Mouse (Mus musculus): ENCODE results near the gene Palb2.
"Not testable (repeated sequence)": the region's sequence is repeated elsewhere in the genome, so short reads cannot be mapped to it uniquely, and the experiment has no call there.

The Palb2 gene

DNA sequence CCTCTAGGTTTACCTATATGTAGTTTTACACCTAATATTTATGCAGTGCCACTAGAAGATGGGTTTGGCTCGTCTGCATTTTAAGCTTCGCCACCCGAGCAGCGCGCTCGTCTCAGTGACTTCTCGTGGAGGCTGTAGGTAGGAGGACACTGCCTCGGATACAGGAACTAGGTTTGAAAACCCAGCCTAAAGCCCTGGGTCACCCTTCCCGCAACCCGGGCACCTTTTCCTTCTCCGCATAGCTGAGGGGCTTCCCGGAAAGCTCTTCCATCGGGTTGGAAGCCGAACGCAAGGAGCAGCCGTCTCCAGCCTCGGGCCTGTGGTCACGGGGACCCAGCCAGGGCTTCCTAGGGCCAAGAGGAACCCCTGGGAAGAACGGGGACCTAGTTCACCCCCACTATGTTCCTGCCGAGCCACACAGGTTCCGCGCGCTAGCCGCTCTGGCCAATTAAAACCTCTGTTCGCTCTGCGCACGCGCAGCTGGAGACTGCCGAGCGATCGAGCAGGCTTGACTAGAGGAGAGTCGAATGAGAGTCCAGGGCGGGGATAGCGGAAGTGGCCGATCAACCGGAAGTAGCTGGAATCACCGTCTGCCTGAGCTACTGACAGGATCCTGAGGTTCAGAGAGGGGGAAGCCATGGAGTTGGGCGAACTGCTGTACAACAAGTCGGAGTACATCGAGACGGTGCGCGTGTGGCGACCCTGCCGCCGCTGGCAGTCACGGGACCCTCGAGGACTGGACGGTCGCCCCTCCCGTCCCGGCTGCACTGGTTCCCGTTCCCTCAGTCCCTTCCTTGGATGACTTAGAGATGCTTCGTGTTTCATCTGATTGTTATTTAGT is at the start of gene Palb2, which contains the start of gene Dctn5:
Gene Palb2 (minus strand): TSS at position 489 of the 841 bp plus-strand sequence.
Gene Dctn5 (plus strand): TSS at position 545 of the 841 bp plus-strand sequence.
- peak; percentile 98 to 99 for DNase-seq (ENCODE audit: low spot score in 2 of 2)

DNA sequence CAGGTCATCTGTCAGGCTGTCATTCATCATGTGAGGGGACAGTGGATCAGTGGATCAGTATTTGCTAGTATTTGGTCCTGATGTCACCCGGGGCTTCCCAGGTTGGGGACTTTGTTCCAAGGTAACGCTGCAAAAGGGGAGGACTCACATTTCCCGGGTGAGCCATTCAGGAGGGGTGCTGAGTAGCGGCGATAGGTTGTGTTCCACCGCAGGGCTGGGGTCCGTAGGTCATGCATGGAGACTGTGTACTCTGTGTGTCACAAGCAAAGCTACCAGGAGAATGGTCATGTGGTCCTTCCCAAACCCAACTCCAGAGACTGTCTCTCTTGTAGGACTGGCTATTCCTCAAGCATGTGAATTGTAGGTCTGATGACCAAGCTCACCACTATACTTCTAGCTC is 47.9 kb upstream of the Palb2 start:
- DNase-seq (ENCODE audit: low spot score in 2 of 2) = no peak

DNA sequence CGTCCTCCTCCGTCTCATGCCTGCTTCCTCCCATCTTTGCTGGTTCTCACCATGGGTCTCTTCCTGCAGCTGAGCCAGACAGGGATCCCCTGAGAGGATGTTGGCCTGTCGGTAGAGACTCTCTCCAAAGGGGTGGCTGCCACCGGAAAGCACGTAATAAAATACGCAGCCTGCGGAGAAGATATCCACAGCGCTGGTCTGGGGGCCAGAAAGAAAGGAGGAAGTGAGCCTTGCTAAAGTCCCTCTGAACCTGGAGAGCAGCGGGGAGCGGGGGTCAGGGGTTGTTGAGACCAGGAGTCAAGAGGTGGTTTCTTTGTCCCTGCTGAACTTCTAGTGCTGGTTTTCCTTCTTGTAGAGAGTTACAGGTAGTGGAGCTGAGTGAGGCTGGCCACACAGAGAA is 38.8 kb upstream of the Palb2 start:
- no peak for DNase-seq (ENCODE audit: low spot score in 2 of 2)

DNA sequence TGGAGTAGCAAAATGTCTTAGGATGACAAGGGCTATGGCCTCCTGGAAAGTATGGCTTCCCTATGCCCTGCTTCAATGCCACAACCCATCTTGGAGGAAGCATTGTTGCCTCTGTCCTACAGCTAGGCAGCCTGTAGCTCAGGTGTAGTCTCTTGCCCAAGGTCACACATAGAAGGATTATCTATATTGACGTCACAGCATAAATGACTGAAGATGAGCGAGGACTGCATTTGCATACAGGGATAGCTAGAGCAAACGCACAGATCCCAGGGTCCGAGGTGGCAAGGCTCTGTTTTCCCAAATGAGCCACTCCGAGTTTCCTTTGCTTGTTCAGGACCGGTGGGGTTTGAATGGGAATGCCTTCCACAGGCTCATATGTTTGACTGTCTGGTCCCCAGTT is 37.9 kb upstream of the Palb2 start:
- no peak for DNase-seq (ENCODE audit: low spot score in 2 of 2)

DNA sequence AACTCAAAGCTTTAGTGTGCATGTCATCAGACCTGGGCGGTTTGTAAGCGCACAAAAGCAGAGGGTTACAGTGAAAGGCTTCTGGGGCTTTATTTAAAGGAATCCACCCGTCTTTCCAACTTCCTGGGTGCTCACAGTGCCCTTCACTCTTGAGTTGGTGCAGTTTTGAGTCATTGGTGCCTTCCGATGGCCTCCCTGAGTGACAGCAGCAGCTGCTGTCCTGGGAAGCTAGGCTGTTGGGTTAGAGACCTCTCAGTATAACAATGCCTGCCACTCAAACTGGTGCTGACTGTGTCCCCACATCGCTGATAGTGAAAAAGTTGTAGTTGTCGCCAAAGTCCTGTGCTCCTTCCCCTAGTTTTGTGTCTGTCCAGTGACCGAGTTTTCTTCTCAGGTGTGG is 34.4 kb upstream of the Palb2 start:
- no peak for DNase-seq (ENCODE audit: low spot score in 2 of 2)

DNA sequence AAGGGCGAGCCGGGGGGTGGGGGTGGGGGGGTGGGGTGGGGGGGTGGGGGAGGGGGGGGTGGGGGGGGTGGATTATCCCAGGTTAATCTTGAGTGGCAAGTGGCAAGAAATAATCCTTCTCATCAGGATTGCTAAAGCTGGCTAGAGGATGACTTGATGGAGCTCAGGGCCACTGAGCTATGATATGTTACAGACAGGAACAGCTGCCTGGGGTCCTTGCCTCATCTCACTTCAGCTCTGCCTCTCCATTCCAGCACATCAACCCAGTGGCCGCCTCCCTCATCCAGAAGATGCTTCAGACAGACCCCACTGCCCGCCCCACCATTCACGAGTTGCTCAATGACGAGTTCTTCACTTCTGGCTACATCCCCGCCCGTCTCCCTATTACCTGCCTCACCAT is 31.0 kb upstream of the Palb2 start:
- no peak for DNase-seq (ENCODE audit: low spot score in 2 of 2)

DNA sequence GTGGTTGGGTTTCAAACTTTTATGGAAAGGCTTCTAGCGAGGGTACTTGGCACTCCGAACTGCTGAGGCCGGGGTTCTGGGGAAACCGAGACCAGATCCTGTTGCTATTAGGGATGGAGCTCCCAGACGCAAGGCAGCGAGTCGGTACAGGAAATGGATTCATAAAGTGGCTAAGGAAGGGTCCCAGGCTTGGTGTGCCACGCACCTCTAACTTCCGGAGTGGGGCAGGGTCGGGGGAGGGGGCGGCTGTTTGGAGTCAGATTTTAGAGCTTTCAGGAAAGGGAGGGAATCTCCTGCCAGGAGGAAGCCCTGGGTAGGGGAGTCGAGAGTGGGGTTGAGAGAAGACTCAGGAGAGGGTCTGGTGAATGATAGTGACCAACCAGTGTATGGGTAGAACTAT is 27.3 kb upstream of the Palb2 start:
- no peak for DNase-seq (ENCODE audit: low spot score in 2 of 2)

DNA sequence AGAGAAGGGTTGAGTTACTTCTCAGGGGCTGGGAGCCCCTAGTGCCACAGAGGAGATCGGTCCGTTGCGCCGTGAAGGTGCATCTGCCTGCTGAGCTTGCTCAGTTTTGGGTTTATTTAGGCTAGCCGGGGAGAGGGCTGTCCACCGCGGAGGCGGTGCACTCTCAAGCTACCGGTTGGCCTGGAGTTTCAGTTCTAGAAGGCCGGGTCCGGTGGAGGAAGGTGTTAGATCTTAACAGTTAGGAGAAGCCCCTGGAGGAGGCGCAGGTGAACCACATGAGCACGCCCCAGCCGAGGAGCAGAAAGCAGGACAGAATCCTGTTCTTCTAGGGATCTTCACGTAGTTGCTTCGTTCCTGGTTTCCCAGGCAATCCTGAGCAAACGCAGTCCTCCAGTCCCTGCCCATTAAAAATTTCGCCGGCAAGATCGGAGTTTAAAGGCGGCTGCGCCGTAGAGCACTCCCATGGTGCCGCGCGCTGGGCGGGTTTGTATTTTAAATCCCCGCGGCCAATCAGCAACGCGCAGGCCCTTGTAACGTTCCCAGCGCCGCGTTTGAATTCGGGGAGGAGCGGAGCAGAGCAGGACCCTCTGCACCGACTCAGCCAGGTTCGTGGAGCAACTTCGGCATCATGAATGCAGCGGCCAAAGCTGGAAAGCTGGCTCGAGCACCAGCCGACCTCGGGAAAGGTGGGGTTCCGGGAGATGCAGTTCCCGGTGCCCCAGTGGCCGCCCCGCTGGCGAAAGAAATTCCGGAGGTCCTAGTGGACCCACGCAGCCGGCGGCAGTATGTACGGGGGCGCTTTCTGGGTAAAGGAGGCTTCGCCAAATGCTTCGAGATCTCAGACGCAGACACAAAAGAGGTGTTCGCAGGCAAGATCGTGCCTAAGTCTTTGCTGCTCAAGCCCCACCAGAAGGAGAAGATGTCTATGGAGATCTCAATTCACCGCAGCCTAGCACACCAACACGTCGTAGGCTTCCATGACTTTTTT is 26.4 kb upstream of the Palb2 start, which contains the start of gene Plk1:
Gene Plk1 (plus strand): TSS at position 525 of the 988 bp plus-strand sequence.
- peak; percentile 87 to 92 for DNase-seq (ENCODE audit: low spot score in 2 of 2)

DNA sequence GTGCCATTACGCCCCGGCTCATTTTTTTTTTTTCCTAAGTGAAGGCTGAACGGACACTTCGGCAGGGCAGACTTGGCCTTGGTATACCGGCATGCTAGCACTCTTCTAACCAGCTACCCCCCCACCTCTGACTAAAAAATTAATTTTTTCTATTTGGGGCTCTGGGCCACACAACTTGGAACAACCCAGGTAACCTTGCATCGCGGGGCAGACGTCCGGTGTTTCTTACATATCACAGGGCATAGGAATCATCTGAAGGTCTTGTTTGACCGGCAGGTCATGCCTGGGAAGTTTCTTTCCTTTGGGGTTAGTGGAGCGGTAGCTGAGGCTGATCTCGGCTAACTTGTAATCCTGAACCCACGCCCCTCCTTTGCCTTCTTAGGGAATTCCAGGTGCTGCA is 25.7 kb upstream of the Palb2 start:
- no peak for DNase-seq (ENCODE audit: low spot score in 2 of 2)

DNA sequence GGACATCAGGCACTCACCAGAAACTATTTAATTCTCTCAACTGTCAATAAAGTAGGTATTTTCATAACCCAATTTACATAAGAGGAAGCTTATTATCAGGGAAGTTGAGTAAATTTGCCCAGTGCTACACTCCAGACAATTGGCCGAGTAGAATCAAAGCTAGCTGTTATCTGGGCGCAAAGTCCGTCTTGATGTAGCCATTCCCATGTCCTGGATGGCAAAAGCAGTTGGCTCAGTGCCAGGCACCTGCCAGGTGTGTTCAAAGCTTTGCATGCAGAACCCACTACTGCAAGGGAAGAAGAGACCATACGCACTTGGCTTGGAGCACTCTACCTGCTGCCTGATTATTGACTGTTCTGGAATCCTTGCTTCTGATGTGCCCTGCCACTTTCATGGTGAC is 19.7 kb upstream of the Palb2 start:
- no peak for DNase-seq (ENCODE audit: low spot score in 2 of 2)

DNA sequence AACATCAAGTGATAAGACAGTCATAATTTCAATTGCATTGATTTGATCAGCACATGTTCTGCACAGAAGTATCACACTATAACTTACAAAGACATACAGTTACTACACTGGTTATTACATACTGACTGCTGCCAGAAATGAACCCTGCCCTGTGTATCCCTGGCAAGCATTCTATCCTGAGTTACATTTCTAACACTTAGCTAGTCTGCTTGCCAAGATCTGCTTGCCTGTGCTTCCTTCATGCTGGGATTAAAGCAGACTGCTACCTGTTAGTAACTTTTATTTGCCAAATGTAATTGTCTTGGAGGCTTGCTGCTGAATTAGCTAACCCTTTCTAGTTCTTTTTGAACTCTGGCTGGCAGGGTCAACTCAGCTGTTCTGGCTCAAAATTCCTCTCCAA is 8.2 kb upstream of the Palb2 start:
- DNase-seq (ENCODE audit: low spot score in 2 of 2) = no peak

DNA sequence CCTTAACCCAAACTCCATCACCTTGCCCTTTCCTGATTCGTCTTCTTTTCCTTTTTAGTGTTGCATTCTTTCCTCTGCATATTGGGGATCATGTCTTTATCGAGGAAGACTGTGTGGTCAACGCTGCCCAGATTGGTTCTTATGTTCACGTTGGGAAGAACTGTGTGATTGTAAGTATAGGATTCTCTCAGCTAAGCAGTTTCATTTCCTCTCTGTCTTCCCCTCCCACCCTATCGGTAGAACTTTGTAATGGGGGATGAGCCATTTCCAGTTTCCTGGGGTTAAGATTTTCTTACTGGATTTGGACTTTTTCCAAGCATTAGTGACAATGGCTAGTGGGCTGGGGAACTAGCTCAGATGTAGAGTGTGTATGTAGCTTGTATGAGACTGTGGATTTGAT is 5.4 kb upstream of the Palb2 start:
- DNase-seq (ENCODE audit: low spot score in 2 of 2) = no peak

DNA sequence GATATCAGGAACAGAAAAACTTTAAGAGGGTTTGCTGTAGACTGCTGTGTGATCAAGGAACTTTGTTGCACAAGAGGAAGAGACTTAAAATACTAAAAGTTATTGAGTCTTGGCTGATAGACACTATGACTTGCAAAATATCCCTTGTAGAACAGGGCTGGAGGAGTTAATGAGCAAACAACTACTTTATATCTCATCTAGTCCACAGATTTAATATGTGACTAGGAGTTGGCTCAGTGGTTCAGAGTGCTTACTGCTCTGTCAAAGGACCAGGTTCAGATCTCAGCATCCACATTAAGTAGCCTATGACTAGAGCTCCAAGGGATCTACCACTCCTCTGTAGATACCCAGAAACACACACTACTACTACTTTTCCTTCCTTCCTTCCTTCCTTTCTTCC is 4.3 kb upstream of the Palb2 start:
- no peak for DNase-seq (ENCODE audit: low spot score in 2 of 2)

DNA sequence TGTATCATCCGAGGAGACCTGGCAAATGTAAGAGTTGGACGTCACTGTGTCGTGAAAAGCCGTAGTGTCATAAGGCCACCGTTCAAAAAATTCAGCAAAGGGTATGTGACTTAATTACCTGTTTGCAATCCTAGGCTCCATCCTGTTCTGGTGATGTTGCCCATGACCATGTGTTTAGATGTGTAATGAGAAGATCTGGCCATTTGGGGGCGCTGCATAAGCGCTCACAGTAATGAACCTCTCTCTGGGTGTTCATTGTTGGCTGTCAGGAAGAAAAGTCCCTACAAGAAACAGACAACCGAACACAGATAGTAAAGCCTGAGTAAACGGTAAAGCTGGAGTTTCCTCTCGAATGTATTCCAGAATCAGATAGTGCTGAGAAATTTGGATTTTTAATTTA is 2.3 kb upstream of the Palb2 start:
- DNase-seq (ENCODE audit: low spot score in 2 of 2) = peak; percentile 31 to 69

DNA sequence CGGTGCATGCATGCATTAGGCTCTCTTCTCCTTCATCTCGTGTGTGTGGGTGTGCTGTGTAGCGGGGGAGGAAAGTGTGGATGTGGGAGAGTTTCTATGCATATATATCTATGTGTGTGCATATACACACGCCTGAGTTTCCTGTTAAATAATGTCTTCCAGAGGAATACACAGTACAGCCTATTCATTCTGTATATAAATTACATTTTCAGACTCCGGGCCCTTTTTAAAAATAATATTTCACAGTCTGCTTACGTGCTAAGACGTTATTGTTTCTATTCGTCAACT is 497 bp upstream of the Palb2 start:
- no peak for DNase-seq (ENCODE audit: low spot score in 2 of 2)

DNA sequence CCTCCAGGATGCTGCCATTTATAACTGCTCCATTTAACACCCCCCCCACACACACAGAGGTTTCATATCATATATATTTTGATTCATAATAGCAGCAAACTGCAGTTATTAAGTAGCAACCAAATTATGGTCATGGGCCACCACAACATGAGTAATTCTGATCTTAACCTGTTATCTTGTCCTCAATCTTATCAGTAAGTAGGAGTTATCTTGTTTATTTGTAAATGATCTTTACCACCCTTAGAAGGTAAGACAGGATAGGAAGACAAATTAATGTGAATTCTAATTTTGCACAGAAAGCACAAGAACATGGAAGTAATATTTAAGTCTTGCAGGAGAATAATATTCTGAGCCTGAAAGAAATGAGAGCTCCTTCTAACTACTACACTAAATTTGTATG is 951 bp downstream of the Palb2 start:
- no peak for DNase-seq (ENCODE audit: low spot score in 2 of 2)

DNA sequence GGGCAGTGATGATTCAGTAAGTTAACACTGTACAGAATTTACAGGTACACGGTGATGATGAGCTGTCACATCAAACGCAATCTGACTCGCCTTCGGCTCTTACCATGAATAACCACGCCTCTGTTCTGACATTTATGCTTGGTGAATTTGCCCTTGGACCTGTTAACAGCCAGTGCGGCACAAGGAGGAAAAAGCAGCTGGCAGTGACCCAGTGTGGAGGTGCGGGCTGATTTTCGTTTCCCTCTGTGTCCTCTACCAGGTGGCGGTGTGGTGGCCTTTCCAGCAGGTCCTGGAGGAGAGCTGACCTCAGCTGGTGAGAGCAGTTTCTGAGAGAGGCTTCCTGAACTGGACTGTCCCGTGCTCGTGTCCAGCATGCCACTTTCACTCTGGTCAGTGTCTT is 5.8 kb downstream of the Palb2 start:
- no peak for DNase-seq (ENCODE audit: low spot score in 2 of 2)

DNA sequence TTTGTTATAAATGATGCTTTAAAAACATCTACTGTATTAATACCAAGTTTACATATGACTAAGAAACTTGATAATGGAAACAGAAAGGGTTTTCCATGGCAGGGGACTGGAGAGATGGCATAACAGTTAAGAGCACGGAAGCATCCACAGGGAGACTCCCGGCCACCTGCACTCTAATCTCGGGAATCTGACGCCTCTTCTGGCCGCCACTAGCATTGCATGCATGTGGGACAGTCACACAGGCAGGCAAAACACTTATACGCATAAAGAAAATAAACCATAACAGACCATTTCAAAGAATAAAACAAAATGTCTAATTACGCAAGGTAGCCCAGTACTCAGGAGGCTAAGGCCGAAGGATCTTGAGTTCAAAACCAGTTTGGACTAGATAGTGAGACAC is 7.1 kb downstream of the Palb2 start:
- no peak for DNase-seq (ENCODE audit: low spot score in 2 of 2)

DNA sequence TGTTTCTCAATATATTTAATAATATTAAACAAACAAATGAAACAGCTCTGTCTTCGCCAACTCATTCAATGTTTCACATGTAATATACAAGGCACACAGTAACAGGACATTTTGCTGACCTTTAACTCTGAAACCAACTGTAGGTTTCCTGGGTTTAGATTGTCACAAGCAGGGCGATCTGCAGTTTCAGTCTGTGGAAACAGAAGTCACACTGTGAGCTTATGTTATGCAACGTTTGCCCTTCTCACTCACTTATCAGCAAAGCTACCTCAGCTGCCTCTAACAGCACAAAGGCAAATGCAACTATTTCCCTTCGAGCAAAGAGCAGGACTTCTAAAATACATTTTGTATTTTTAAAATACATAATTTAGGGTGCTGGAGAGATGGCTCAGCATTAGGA is 9.3 kb downstream of the Palb2 start:
- DNase-seq (ENCODE audit: low spot score in 2 of 2) = no peak

DNA sequence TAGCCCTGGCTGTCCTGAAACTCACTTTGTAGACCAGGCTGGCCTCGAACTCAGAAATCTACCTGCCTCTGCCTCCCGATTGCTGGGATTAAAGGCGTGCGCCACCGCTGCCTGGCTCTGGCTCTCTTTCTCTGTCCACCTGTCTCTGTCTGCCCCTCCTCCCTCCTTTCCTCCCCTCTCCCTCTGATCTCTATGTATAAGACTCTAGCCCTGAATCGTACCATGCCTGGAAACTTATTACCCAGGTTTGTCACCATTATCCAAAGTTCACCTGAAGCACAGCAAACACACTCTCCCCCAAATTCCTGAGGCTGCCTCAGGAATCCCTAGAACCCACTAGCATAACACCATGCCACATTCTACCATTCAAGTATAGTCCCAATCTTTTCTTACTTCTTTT is 24.6 kb downstream of the Palb2 start:
- no peak for DNase-seq (ENCODE audit: low spot score in 2 of 2)

DNA sequence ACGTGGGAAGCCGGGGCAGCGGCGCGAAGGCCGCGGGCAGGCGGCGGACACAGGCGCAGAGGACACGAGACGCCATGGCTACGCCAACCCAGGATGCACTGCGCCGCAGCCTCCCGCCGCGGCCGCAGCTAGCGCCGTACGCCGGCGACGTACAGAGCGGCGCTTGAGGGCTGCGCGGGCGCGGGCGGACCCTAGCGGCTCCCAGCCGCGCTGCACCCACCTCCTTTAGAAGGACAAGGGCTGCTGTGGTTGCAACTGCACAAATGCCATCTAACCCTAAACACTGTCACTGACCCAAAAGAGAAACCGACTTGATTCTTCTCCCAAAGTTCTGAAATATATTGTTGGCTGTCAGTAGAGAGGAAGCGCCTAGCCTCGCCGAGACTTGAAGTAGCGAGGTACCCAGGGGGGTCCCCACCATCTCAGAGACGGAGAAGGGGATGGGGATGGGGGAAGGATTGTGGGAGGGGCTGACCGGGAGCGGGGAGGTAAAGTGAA is 31.0 kb downstream of the Palb2 start, which contains the start of gene Ndufab1:
Gene Ndufab1 (minus strand): TSS at position 140 of the 498 bp plus-strand sequence.
- DNase-seq (ENCODE audit: low spot score in 2 of 2) = peak; percentile 86 to 93

DNA sequence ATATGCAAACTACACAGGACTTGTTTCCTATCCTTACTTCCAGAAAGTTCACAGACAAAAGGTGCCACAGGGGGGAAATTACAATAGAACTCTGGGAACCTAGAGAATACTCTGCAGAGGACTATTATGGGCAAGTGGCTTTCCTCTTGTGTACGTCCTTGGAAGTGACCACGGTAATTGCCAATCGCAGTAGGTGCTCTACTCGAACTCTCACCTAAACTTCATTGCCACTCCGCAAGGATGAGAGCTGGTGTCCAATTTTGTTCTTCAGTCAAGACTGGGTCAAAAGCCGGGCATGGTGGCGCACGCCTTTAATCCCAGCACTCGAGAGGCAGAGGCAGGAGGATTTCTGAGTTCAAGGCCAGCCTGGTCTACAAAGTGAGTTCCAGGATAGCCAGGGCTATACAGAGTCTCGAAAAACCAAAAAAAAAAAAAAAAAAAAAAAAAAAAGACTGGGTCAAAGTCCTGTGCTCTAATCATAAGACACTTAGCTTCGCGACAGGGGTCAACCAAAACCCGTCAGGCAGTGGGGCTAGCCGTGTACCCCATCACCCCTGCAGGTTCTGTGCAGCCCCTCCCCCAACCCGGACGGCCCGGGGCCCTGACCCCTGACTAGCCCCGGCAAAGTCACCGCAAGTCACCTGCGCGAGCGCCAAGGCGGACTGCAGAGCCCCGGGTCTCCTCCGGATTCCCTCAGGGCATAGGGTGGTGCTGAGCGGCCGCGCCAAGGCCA is 31.6 kb downstream of the Palb2 start:
- DNase-seq (ENCODE audit: low spot score in 2 of 2) = not testable (repeated sequence)
